Mouse (Mus musculus): ENCODE data around the gene Kdsr.

Gene Kdsr

GRCm38 (mm10) chr1:106695649-106696048 is 63.9 kb downstream of the Kdsr start:
- DNase-seq (ENCODE audit: low spot score in 2 of 2) = no peak

- no peak for DNase-seq (ENCODE audit: low spot score in 2 of 2)
Measured at GRCm38 (mm10) chr1:106694316-106694715, 65.2 kb downstream of the Kdsr start.

GRCm38 (mm10) chr1:106692599-106692998 is 66.9 kb downstream of the Kdsr start:
- DNase-seq (ENCODE audit: low spot score in 2 of 2) = no peak

GRCm38 (mm10) chr1:106690887-106691286 is 68.6 kb downstream of the Kdsr start:
- no peak for DNase-seq (ENCODE audit: low spot score in 2 of 2)

GRCm38 (mm10) chr1:106688161-106688516 is 71.4 kb downstream of the Kdsr start:
- DNase-seq (ENCODE audit: low spot score in 2 of 2) = no peak

GRCm38 (mm10) chr1:106687435-106688160 is 71.9 kb downstream of the Kdsr start:
- DNase-seq (ENCODE audit: low spot score in 2 of 2) = no peak

- DNase-seq (ENCODE audit: low spot score in 2 of 2) = no peak
Measured at GRCm38 (mm10) chr1:106685702-106686101, 73.8 kb downstream of the Kdsr start.

- DNase-seq (ENCODE audit: low spot score in 2 of 2) = no peak
Measured at GRCm38 (mm10) chr1:106684546-106684945, 75.0 kb downstream of the Kdsr start.

- DNase-seq (ENCODE audit: low spot score in 2 of 2) = no peak
Measured at GRCm38 (mm10) chr1:106682829-106683228, 76.7 kb downstream of the Kdsr start.

GRCm38 (mm10) chr1:106679800-106680515 is 79.6 kb downstream of the Kdsr start:
- no peak for DNase-seq (ENCODE audit: low spot score in 2 of 2)

GRCm38 (mm10) chr1:106678060-106678478 is 81.5 kb downstream of the Kdsr start:
- DNase-seq (ENCODE audit: low spot score in 2 of 2) = no peak
